Mouse (Mus musculus): ENCODE data around the gene Satb2. TPM values are rescaled to one million over a fixed set of nuclear protein-coding genes. Genes with fewer than 3 reads are reported as not detected.
"Not testable (repeated sequence)": the region's sequence is repeated elsewhere in the genome, so short reads cannot be mapped to it uniquely, and the experiment has no call there.

Satb2 gene
- polyA plus RNA-seq, 1 experiment from 2014 or later = 1.1 TPM

- not testable (repeated sequence) for H3K9me3 ChIP-seq (replicated peaks); H3K4me3 ChIP-seq; H3K4me1 ChIP-seq; H3K36me3 ChIP-seq; H3K27ac ChIP-seq (replicated peaks); H3K27me3 ChIP-seq (ENCODE audit: low read depth, poor library complexity, severe bottlenecking); DNase-seq (ENCODE audit: low spot score)
- WGBS = 95% methylated on average over 13 of the region's 13 CpGs
These were observed 196.3 kb downstream of the Satb2 start for GRCm38 (mm10) chr1:56782139-56782538.

GRCm38 (mm10) chr1:56764205-56764604, 214.2 kb downstream of the Satb2 start:
- DNase-seq (ENCODE audit: low spot score) = no peak
- Histone ChIP-seq H3K36me3 (no peaks in the 10 kb centered on the region), H3K27ac (replicated peaks) (no peak overlapping the region), H3K9me3 (replicated peaks) (no peaks in the 10 kb centered on the region), H3K4me3 (no peak overlapping the region), H3K4me1 (no peaks in the 10 kb centered on the region), H3K27me3 (ENCODE audit: low read depth, poor library complexity, severe bottlenecking) (no peaks in the 10 kb centered on the region)
- WGBS = 89% methylated on average over 1 of the region's 1 CpGs

- DNase-seq (ENCODE audit: low spot score) = no peak
- H3K27me3 ChIP-seq (ENCODE audit: low read depth, poor library complexity, severe bottlenecking) = no peaks in the 10 kb centered on the region
- no peaks in the 10 kb centered on the region for H3K36me3 ChIP-seq
- H3K9me3 ChIP-seq (replicated peaks) = no peaks in the 10 kb centered on the region
- H3K4me1 ChIP-seq = no peaks in the 10 kb centered on the region
- H3K27ac ChIP-seq (replicated peaks) = no peak overlapping the region
- WGBS = 97% methylated on average over 1 of the region's 1 CpGs
- H3K4me3 ChIP-seq = no peak overlapping the region
These were observed 216.9 kb downstream of the Satb2 start for GRCm38 (mm10) chr1:56761512-56761911.

GRCm38 (mm10) chr1:56753283-56753682, 225.2 kb downstream of the Satb2 start:
- no peak for DNase-seq (ENCODE audit: low spot score)
- Histone ChIP-seq H3K9me3 (replicated peaks) (no peaks in the 10 kb centered on the region), H3K4me3 (no peak overlapping the region), H3K27me3 (ENCODE audit: low read depth, poor library complexity, severe bottlenecking) (no peaks in the 10 kb centered on the region), H3K4me1 (no peaks in the 10 kb centered on the region), H3K36me3 (no peaks in the 10 kb centered on the region), H3K27ac (replicated peaks) (no peak overlapping the region)
- WGBS = 56% methylated on average over 1 of the region's 1 CpGs

- no peak for DNase-seq (ENCODE audit: low spot score)
- H3K36me3 ChIP-seq = no peaks in the 10 kb centered on the region
- no peaks in the 10 kb centered on the region for H3K27me3 ChIP-seq (ENCODE audit: low read depth, poor library complexity, severe bottlenecking)
- H3K4me1 ChIP-seq = no peaks in the 10 kb centered on the region
- no peak overlapping the region for H3K4me3 ChIP-seq
- H3K27ac ChIP-seq (replicated peaks) = no peak overlapping the region
- WGBS = 88% methylated on average over 2 of the region's 2 CpGs
- H3K9me3 ChIP-seq (replicated peaks) = no peaks in the 10 kb centered on the region
These were observed 227.8 kb downstream of the Satb2 start for GRCm38 (mm10) chr1:56750693-56751092.

GRCm38 (mm10) chr1:56749629-56750311, 228.7 kb downstream of the Satb2 start:
- H3K27ac ChIP-seq (replicated peaks) = no peak overlapping the region
- no peaks in the 10 kb centered on the region for H3K36me3 ChIP-seq
- WGBS = 88% methylated on average over 16 of the region's 16 CpGs
- H3K4me1 ChIP-seq = no peaks in the 10 kb centered on the region
- H3K27me3 ChIP-seq (ENCODE audit: low read depth, poor library complexity, severe bottlenecking) = no peaks in the 10 kb centered on the region
- H3K9me3 ChIP-seq (replicated peaks) = no peaks in the 10 kb centered on the region
- no peak overlapping the region for H3K4me3 ChIP-seq
- no peak for DNase-seq (ENCODE audit: low spot score)

- DNase-seq (ENCODE audit: low spot score) = no peak
- Histone ChIP-seq H3K4me3 (no peak overlapping the region), H3K36me3 (no peaks in the 10 kb centered on the region), H3K27me3 (ENCODE audit: low read depth, poor library complexity, severe bottlenecking) (no peaks in the 10 kb centered on the region), H3K9me3 (replicated peaks) (no peaks in the 10 kb centered on the region), H3K27ac (replicated peaks) (no peak overlapping the region), H3K4me1 (no peaks in the 10 kb centered on the region)
- WGBS = 91% methylated on average over 11 of the region's 11 CpGs
These were observed 229.5 kb downstream of the Satb2 start for GRCm38 (mm10) chr1:56748876-56749493.

Small RNAs within 50 kb of the gene (microRNA-seq; reads per million reads assigned to microRNA genes)
- not detected for gene Gm23943

Measured in midbrain, embryonic 10.5 days (tissue).